Mouse (Mus musculus) limb, embryonic 15.5 days (tissue): ENCODE measurements around the gene Gm13698. TPM values are rescaled to one million over a fixed set of nuclear protein-coding genes. Genes with fewer than 3 reads are reported as not detected.
"Not testable (repeated sequence)": the region's sequence is repeated elsewhere in the genome, so short reads cannot be mapped to it uniquely, and the experiment has no call there.

Source experiments
- ATAC-seq: fragments of 200-750 bp; cut with Nextera tagmentation; 2 replicates; pipeline ENCODE4 v1.8.0; 2017; ENCODE audit warnings: low read depth, moderate TSS enrichment; ENCODE audit not compliant: insufficient number of reproducible peaks, low FRiP score, low TSS enrichment
- H3K27ac ChIP-seq: fragments of 300-500 bp; sonication (generic); 2 replicates; pipeline ENCODE4 v1.5.1; 2015; ENCODE audit warnings: moderate library complexity, mild to moderate bottlenecking, inconsistent platforms
- H3K27me3 ChIP-seq: fragments of 300-500 bp; sonication (generic); 2 replicates; pipeline ENCODE4 v1.6.1; 2015; ENCODE audit warnings: inconsistent platforms
- H3K36me3 ChIP-seq: fragments of 300-500 bp; sonication (generic); 2 replicates; pipeline ENCODE4 v1.6.1; 2015; ENCODE audit warnings: inconsistent platforms
- H3K4me1 ChIP-seq: fragments of 300-500 bp; sonication (generic); 2 replicates; pipeline ENCODE4 v1.6.1; 2015; ENCODE audit warnings: inconsistent platforms
- H3K4me2 ChIP-seq: fragments of 300-500 bp; sonication (generic); 2 replicates; pipeline ENCODE4 v1.6.1; 2015; ENCODE audit warnings: mild to moderate bottlenecking, inconsistent platforms
- H3K4me3 ChIP-seq: fragments of 300-500 bp; sonication (generic); 2 replicates; pipeline ENCODE4 v1.5.1; 2015; ENCODE audit warnings: mild to moderate bottlenecking, inconsistent platforms
- H3K9ac ChIP-seq: fragments of 300-500 bp; sonication (generic); 2 replicates; pipeline ENCODE4 v1.6.1; 2015; ENCODE audit warnings: inconsistent platforms
- H3K9me3 ChIP-seq: fragments of 300-500 bp; sonication (generic); 2 replicates; pipeline ENCODE4 v1.6.1; 2016; ENCODE audit warnings: inconsistent platforms
- WGBS: fragments of 180-500 bp; shearing (Covaris S2); methylation state at CpG from one replicate; pipeline ENCODE4 v1.1.7; 2015; 5-methylcytosine and 5-hydroxymethylcytosine counted together
- polyA plus RNA-seq: library from polyadenylated mRNA; unstranded; fragments of >200 nt; fragmentation: Nextera tagmentation; extraction: Ambion mirVana; gene quantifications from 2 replicates; pipeline ENCODE4 v1.2.1, GENCODE M21; 2015

The Gm13698 gene
- polyA plus RNA-seq = not detected in 2 replicates

- not testable (repeated sequence) for H3K27ac ChIP-seq, H3K9me3 ChIP-seq, ATAC-seq, H3K4me3 ChIP-seq, H3K4me1 ChIP-seq, H3K36me3 ChIP-seq, H3K27me3 ChIP-seq, H3K4me2 ChIP-seq, H3K9ac ChIP-seq
- no CpG with 5 or more reads among the region's 6 CpGs for WGBS
Observed at GRCm38 (mm10) chr2:83955393-83955792, at the start of gene Gm13698. Gene Gm13698 (plus strand): TSS chr2:83955693.

- ATAC-seq = no peak
- Histone ChIP-seq H3K36me3 (no peaks in the 10 kb centered on the region), H3K9me3 (no peaks in the 10 kb centered on the region), H3K4me1 (no peaks in the 10 kb centered on the region), H3K27me3 (no peaks in the 10 kb centered on the region), H3K4me2 (no peak overlapping the region), H3K27ac (no peak overlapping the region), H3K4me3 (no peak overlapping the region), H3K9ac (no peak overlapping the region)
- 42% methylated on average over 2 of the region's 2 CpGs for WGBS
Observed at GRCm38 (mm10) chr2:83929478-83930088, 25.9 kb upstream of the Gm13698 start.

GRCm38 (mm10) chr2:83940931-83941361 is 14.5 kb upstream of the Gm13698 start, which contains the start of gene Zswim2:
Gene Zswim2 (minus strand): TSS chr2:83941228.
- Histone ChIP-seq H3K9ac (no peak within 1 kb of the TSS), H3K4me1 (peaks cover 5% of the 10 kb centered on the region), H3K9me3 (no peaks in the 10 kb centered on the region), H3K27ac (no peak within 1 kb of the TSS), H3K27me3 (no peaks in the 10 kb centered on the region), H3K4me3 (peak within 1 kb of the TSS; percentile 23), H3K4me2 (peak within 1 kb of the TSS; percentile 41), H3K36me3 (no peaks in the 10 kb centered on the region)
- no peak for ATAC-seq
- WGBS = under 1% methylated on average over 20 of the region's 20 CpGs

- Histone ChIP-seq H3K9ac (no peak overlapping the region), H3K9me3 (no peaks in the 10 kb centered on the region), H3K27me3 (no peaks in the 10 kb centered on the region), H3K4me1 (peaks cover 5% of the 10 kb centered on the region), H3K4me3 (peak overlapping the region; percentile 23; the same call in 1 of the 2 replicates), H3K4me2 (peak overlapping the region; percentile 41), H3K27ac (no peak overlapping the region), H3K36me3 (no peaks in the 10 kb centered on the region)
- no peak for ATAC-seq
- 34% methylated on average over 3 of the region's 3 CpGs for WGBS
Observed at GRCm38 (mm10) chr2:83941378-83941777, 14.1 kb upstream of the Gm13698 start.

GRCm38 (mm10) chr2:83941792-83942191 is 13.7 kb upstream of the Gm13698 start:
- no peak overlapping the region for H3K9ac ChIP-seq
- H3K9me3 ChIP-seq = no peaks in the 10 kb centered on the region
- H3K4me3 ChIP-seq = no peak overlapping the region
- H3K4me2 ChIP-seq = no peak overlapping the region
- H3K27ac ChIP-seq = no peak overlapping the region
- H3K27me3 ChIP-seq = no peaks in the 10 kb centered on the region
- H3K4me1 ChIP-seq = peaks cover 5% of the 10 kb centered on the region
- 73% methylated on average over 4 of the region's 4 CpGs for WGBS
- no peaks in the 10 kb centered on the region for H3K36me3 ChIP-seq
- ATAC-seq = no peak

GRCm38 (mm10) chr2:83961203-83961602 is 5.7 kb downstream of the Gm13698 start, which contains the start of gene Gm13693:
Gene Gm13693 (plus strand): TSS chr2:83961503.
- H3K4me3 ChIP-seq, ATAC-seq, H3K9ac ChIP-seq, H3K4me1 ChIP-seq, H3K9me3 ChIP-seq, H3K36me3 ChIP-seq, H3K27ac ChIP-seq, H3K27me3 ChIP-seq, H3K4me2 ChIP-seq: not testable (repeated sequence)
- WGBS = no CpG with 5 or more reads among the region's 6 CpGs

- not testable (repeated sequence) for H3K4me2 ChIP-seq, H3K27me3 ChIP-seq, ATAC-seq, H3K9ac ChIP-seq, H3K4me1 ChIP-seq, H3K36me3 ChIP-seq, H3K9me3 ChIP-seq, H3K27ac ChIP-seq, H3K4me3 ChIP-seq
- no CpG with 5 or more reads among the region's 6 CpGs for WGBS
Observed at GRCm38 (mm10) chr2:83967013-83967412, 11.5 kb downstream of the Gm13698 start, which contains the start of gene Gm13695. Gene Gm13695 (plus strand): TSS chr2:83967313.

GRCm38 (mm10) chr2:83972823-83973222 is 17.3 kb downstream of the Gm13698 start, which contains the start of gene Gm13696:
Gene Gm13696 (plus strand): TSS chr2:83973123.
- WGBS = no CpG with 5 or more reads among the region's 6 CpGs
- not testable (repeated sequence) for ATAC-seq, H3K27me3 ChIP-seq

GRCm38 (mm10) chr2:83978633-83979032 is 23.1 kb downstream of the Gm13698 start, which contains the start of gene Gm13694:
Gene Gm13694 (plus strand): TSS chr2:83978933.
- ATAC-seq, H3K27me3 ChIP-seq, H3K27ac ChIP-seq, H3K9me3 ChIP-seq, H3K36me3 ChIP-seq, H3K4me1 ChIP-seq, H3K9ac ChIP-seq, H3K4me3 ChIP-seq, H3K4me2 ChIP-seq: not testable (repeated sequence)
- no CpG with 5 or more reads among the region's 6 CpGs for WGBS

More at GRCm38 (mm10) chr2:83972823-83973222, 17.3 kb downstream of the Gm13698 start, which contains the start of gene Gm13696:
- not testable (repeated sequence) for H3K4me3 ChIP-seq, H3K4me2 ChIP-seq, H3K4me1 ChIP-seq, H3K27ac ChIP-seq, H3K9ac ChIP-seq, H3K36me3 ChIP-seq, H3K9me3 ChIP-seq

GRCm38 (mm10) chr2:83984443-83984842 is 28.9 kb downstream of the Gm13698 start, which contains the start of gene Gm13697:
Gene Gm13697 (plus strand): TSS chr2:83984743.
- H3K4me2 ChIP-seq, ATAC-seq, H3K9me3 ChIP-seq, H3K27ac ChIP-seq, H3K9ac ChIP-seq, H3K27me3 ChIP-seq, H3K36me3 ChIP-seq, H3K4me1 ChIP-seq, H3K4me3 ChIP-seq: not testable (repeated sequence)
- no CpG with 5 or more reads among the region's 6 CpGs for WGBS

GRCm38 (mm10) chr2:83990253-83990652 is 34.8 kb downstream of the Gm13698 start, which contains the start of gene Gm13691:
Gene Gm13691 (plus strand): TSS chr2:83990553.
- not testable (repeated sequence) for H3K4me2 ChIP-seq, H3K36me3 ChIP-seq, H3K27me3 ChIP-seq, H3K27ac ChIP-seq, ATAC-seq, H3K9ac ChIP-seq, H3K4me3 ChIP-seq, H3K9me3 ChIP-seq, H3K4me1 ChIP-seq
- no CpG with 5 or more reads among the region's 6 CpGs for WGBS

GRCm38 (mm10) chr2:83993639-83994255 is 38.3 kb downstream of the Gm13698 start:
- WGBS = 43% methylated on average over 8 of the region's 9 CpGs
- not testable (repeated sequence) for H3K27ac ChIP-seq, H3K4me1 ChIP-seq, H3K4me3 ChIP-seq, H3K4me2 ChIP-seq, H3K9me3 ChIP-seq, H3K36me3 ChIP-seq, H3K9ac ChIP-seq, H3K27me3 ChIP-seq, ATAC-seq
